Mouse (Mus musculus): ENCODE data around the gene Zfp609. TPM values are rescaled to one million over a fixed set of nuclear protein-coding genes. Genes with fewer than 3 reads are reported as not detected.

Zfp609 gene
- 16.8 to 23.4 TPM (median 20.0 TPM) in 4 replicates for total RNA-seq (2023)

DNA sequence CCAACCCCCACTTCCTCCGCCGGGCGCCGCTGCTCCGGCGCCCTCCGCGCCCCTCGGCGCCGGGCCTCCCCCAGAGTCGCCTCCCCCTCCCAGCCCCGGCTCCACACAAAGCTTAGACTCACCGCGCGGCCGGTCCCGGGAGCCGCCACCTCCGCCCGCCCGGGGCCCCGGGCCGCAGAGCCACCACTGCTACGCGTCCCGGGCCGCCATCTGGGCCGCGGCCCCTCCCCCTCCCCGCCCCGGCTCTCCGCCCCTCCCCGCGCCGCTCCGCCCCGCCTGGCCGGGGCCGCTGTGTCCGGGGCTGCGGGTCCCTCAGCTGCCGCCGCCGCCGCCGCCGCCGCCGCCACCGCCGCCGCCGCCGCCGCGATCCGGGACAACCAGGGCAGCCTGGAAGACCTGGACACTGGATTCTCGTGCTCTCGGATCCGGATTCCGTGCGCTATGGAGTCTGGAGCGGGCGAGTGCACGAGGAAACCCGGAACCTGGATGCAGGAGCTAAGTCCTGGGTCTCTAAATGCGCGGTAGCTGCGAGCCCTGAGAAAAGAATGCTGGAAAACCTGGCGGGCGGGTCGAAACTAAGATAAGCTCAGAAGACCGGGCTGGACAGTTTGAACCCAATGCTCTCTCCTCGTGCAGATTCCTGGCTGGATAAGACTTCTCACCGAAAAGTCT is at the start of gene Zfp609:
Zfp609 (minus strand) TSS at position 221 of the 672 bp plus-strand sequence.

GRCm38 (mm10) chr9:65667701-65668100 is 159.7 kb downstream of the Zfp609 start, which contains the start of gene Oaz2:
TSS of gene Oaz2 (plus strand) at chr9:65668001.

Other genes starting within 250 kb of the Zfp609 start
- gene Plekho2, start 247.5 kb downstream of the Zfp609 start, total RNA-seq (2023) = 196 to 216 TPM (median 203 TPM) in 4 replicates
- 0.23 to 0.88 TPM (median 0.32 TPM) in 4 replicates for gene Pif1, start 240.4 kb downstream of the Zfp609 start, total RNA-seq (2023)
- gene Rbpms2, start 197.9 kb downstream of the Zfp609 start, total RNA-seq (2023) = 0.42 to 1.1 TPM in 2 of 4 replicates, not detected in the others
- 23.9 to 31.3 TPM (median 30.7 TPM) in 4 replicates for gene Oaz2, start 159.6 kb downstream of the Zfp609 start, total RNA-seq (2023)
- 3.2 to 7.0 TPM (median 3.7 TPM) in 4 replicates for gene Pclaf, start 62.7 kb upstream of the Zfp609 start, total RNA-seq (2023)
- gene Trip4, start 81.2 kb upstream of the Zfp609 start, total RNA-seq (2023) = 24.1 to 28.8 TPM (median 26.2 TPM) in 4 replicates
- 47.8 to 54.6 TPM (median 51.4 TPM) in 4 replicates for gene Csnk1g1, start 81.4 kb upstream of the Zfp609 start, total RNA-seq (2023)
- 214 to 233 TPM (median 227 TPM) in 4 replicates for gene Ppib, start 232.7 kb upstream of the Zfp609 start, total RNA-seq (2023)
- gene Snx22, start 242.2 kb upstream of the Zfp609 start, total RNA-seq (2023) = 0.46 to 1.3 TPM (median 0.94 TPM) in 4 replicates

Data from B cell, adult 62 days (primary cell).